Mouse (Mus musculus) liver, embryonic 13.5 days (tissue): ENCODE results near the gene Mrpl21. TPM values are rescaled to one million over a fixed set of nuclear protein-coding genes. Genes with fewer than 3 reads are reported as not detected.

Source experiments
- ATAC-seq: fragments of 200-750 bp; cut with Nextera tagmentation; 2 replicates; pipeline ENCODE4 v1.8.0; 2017; ENCODE audit warnings: low read depth, mild to moderate bottlenecking, moderate number of reproducible peaks, moderate library complexity
- DNase-seq: peaks from one replicate; pipeline ENCODE4 v3.0.0; 2022
- H3K27ac ChIP-seq: fragments of 300-500 bp; sonication (generic); 2 replicates; pipeline ENCODE4 v1.5.1; 2015; ENCODE audit warnings: moderate library complexity, mild to moderate bottlenecking, inconsistent platforms
- H3K27me3 ChIP-seq: fragments of 300-500 bp; sonication (generic); 2 replicates; pipeline ENCODE4 v1.6.1; 2015; ENCODE audit warnings: mild to moderate bottlenecking, inconsistent platforms
- H3K36me3 ChIP-seq: fragments of 300-500 bp; sonication (generic); 2 replicates; pipeline ENCODE4 v1.6.1; 2015; ENCODE audit warnings: mild to moderate bottlenecking, inconsistent platforms
- H3K4me1 ChIP-seq: fragments of 300-500 bp; sonication (generic); replicated peaks from 2 replicates; pipeline ENCODE4 v1.6.1; 2015; ENCODE audit warnings: inconsistent platforms
- H3K4me2 ChIP-seq: fragments of 300-500 bp; sonication (generic); 2 replicates; pipeline ENCODE4 v1.6.1; 2015; ENCODE audit warnings: inconsistent platforms, mild to moderate bottlenecking, moderate library complexity
- H3K4me3 ChIP-seq: fragments of 300-500 bp; sonication (generic); replicated peaks from 2 replicates; pipeline ENCODE4 v1.5.1; 2015; ENCODE audit warnings: mild to moderate bottlenecking, inconsistent platforms
- H3K9ac ChIP-seq: fragments of 300-500 bp; sonication (generic); 2 replicates; pipeline ENCODE4 v1.6.1; 2015; ENCODE audit warnings: mild to moderate bottlenecking, inconsistent platforms
- H3K9me3 ChIP-seq: fragments of 300-500 bp; sonication (generic); replicated peaks from 2 replicates; pipeline ENCODE4 v1.6.1; 2016; ENCODE audit warnings: inconsistent platforms
- WGBS: fragments of 180-500 bp; shearing (Covaris S2); methylation state at CpG from one replicate; pipeline ENCODE4 v1.1.7; 2015; ENCODE audit not compliant: insufficient replicate concordance; 5-methylcytosine and 5-hydroxymethylcytosine counted together
- polyA plus RNA-seq: library from polyadenylated mRNA; unstranded; fragments of >200 nt; fragmentation: Nextera tagmentation; extraction: Ambion mirVana; gene quantifications from 2 replicates; pipeline ENCODE4 v1.2.1, GENCODE M21; 2015

Mrpl21 gene
- polyA plus RNA-seq, 1 experiment from 2014 or later = 85.4 TPM

GRCm38 (mm10) chr19:3324931-3325711, 42.4 kb downstream of the Mrpl21 start:
- ATAC-seq = peak; percentile 56

GRCm38 (mm10) chr19:3325771-3326478, 43.2 kb downstream of the Mrpl21 start:
- Histone ChIP-seq H3K4me2 (peak overlapping the region; percentile 99), H3K4me1 (peaks cover 79% of the 10 kb centered on the region), H3K36me3 (no peaks in the 10 kb centered on the region), H3K9ac (peak overlapping the region; percentile 66), H3K27ac (peak overlapping the region; percentile 90), H3K4me3 (peak overlapping the region; percentile 70), H3K9me3 (no peaks in the 10 kb centered on the region), H3K27me3 (no peaks in the 10 kb centered on the region)
- ATAC-seq (no peak), DNase-seq (no peak)
- 47% methylated on average over 15 of the region's 15 CpGs for WGBS

More at GRCm38 (mm10) chr19:3324931-3325711, 42.4 kb downstream of the Mrpl21 start:
- Histone ChIP-seq H3K27ac (peak overlapping the region; percentile 90), H3K4me2 (peak overlapping the region; percentile 99), H3K4me3 (peak overlapping the region; percentile 70), H3K4me1 (peaks cover 81% of the 10 kb centered on the region), H3K36me3 (no peaks in the 10 kb centered on the region), H3K9me3 (no peaks in the 10 kb centered on the region), H3K27me3 (no peaks in the 10 kb centered on the region), H3K9ac (peak overlapping the region; percentile 78)
- WGBS = under 1% methylated on average over 59 of the region's 59 CpGs
- peak; percentile 88 for DNase-seq

- no peaks in the 10 kb centered on the region for H3K36me3 ChIP-seq
- no peaks in the 10 kb centered on the region for H3K27me3 ChIP-seq
- peak overlapping the region; percentile 90; the same call in 1 of the 2 replicates for H3K27ac ChIP-seq
- no peak for DNase-seq
- no peak for ATAC-seq
- H3K9ac ChIP-seq = no peak overlapping the region
- H3K4me1 ChIP-seq = peaks cover 75% of the 10 kb centered on the region
- H3K4me2 ChIP-seq = no peak overlapping the region
- 80% methylated on average over 12 of the region's 12 CpGs for WGBS
- no peaks in the 10 kb centered on the region for H3K9me3 ChIP-seq
- 0 out of 2 replicates have a peak overlapping the region, but pooled peaks have one; percentile 70 for H3K4me3 ChIP-seq
These were observed 43.9 kb downstream of the Mrpl21 start for GRCm38 (mm10) chr19:3326479-3327047.

GRCm38 (mm10) chr19:3333247-3333646, 50.5 kb downstream of the Mrpl21 start:
- ATAC-seq = no peak

GRCm38 (mm10) chr19:3333694-3334515, 51.2 kb downstream of the Mrpl21 start:
- Histone ChIP-seq H3K4me1 (peaks cover 51% of the 10 kb centered on the region), H3K27me3 (no peaks in the 10 kb centered on the region), H3K4me3 (peak overlapping the region; percentile 25; the same call in 1 of the 2 replicates), H3K36me3 (no peaks in the 10 kb centered on the region), H3K9me3 (no peaks in the 10 kb centered on the region), H3K27ac (peak overlapping the region; percentile 85), H3K4me2 (peak overlapping the region; percentile 59), H3K9ac (peak overlapping the region; percentile 59)
- ATAC-seq (peak; percentile 63), DNase-seq (peak; percentile 42)
- WGBS = 54% methylated on average over 17 of the region's 17 CpGs

More at GRCm38 (mm10) chr19:3333247-3333646, 50.5 kb downstream of the Mrpl21 start:
- H3K4me2 ChIP-seq = no peak overlapping the region
- no peaks in the 10 kb centered on the region for H3K9me3 ChIP-seq
- no peak for DNase-seq
- 56% methylated on average over 6 of the region's 6 CpGs for WGBS
- no peak overlapping the region for H3K4me3 ChIP-seq
- 0 out of 2 replicates have a peak overlapping the region, but pooled peaks have one; percentile 85 for H3K27ac ChIP-seq
- no peaks in the 10 kb centered on the region for H3K27me3 ChIP-seq
- no peak overlapping the region for H3K9ac ChIP-seq
- no peaks in the 10 kb centered on the region for H3K36me3 ChIP-seq
- peaks cover 58% of the 10 kb centered on the region for H3K4me1 ChIP-seq

- ATAC-seq (peak; percentile 83), DNase-seq (peak; percentile 20)
- 7% methylated on average over 4 of the region's 4 CpGs for WGBS
- H3K36me3 ChIP-seq = no peaks in the 10 kb centered on the region
- H3K9me3 ChIP-seq = no peaks in the 10 kb centered on the region
- H3K4me2 ChIP-seq = peak overlapping the region; percentile 59
- peaks cover 48% of the 10 kb centered on the region for H3K4me1 ChIP-seq
- H3K27me3 ChIP-seq = no peaks in the 10 kb centered on the region
- H3K9ac ChIP-seq = peak overlapping the region; percentile 59
- H3K4me3 ChIP-seq = peak overlapping the region; percentile 25; the same call in 1 of the 2 replicates
- peak overlapping the region; percentile 85 for H3K27ac ChIP-seq
These were observed 51.8 kb downstream of the Mrpl21 start for GRCm38 (mm10) chr19:3334550-3334949.

- DNase-seq = no peak
- H3K9me3 ChIP-seq = no peaks in the 10 kb centered on the region
- H3K4me2 ChIP-seq = no peak overlapping the region
- H3K4me3 ChIP-seq = no peak overlapping the region
- no peak for ATAC-seq
- H3K4me1 ChIP-seq = peaks cover 42% of the 10 kb centered on the region
- H3K36me3 ChIP-seq = no peaks in the 10 kb centered on the region
- H3K9ac ChIP-seq = no peak overlapping the region
- H3K27me3 ChIP-seq = no peaks in the 10 kb centered on the region
- no peak overlapping the region for H3K27ac ChIP-seq
- WGBS = 48% methylated on average over 1 of the region's 1 CpGs
These were observed 53.2 kb downstream of the Mrpl21 start for GRCm38 (mm10) chr19:3335917-3336316.

GRCm38 (mm10) chr19:3336485-3337255, 54.0 kb downstream of the Mrpl21 start:
- WGBS = 68% methylated on average over 8 of the region's 8 CpGs
- no peak for DNase-seq
- no peaks in the 10 kb centered on the region for H3K36me3 ChIP-seq

GRCm38 (mm10) chr19:3339187-3339586, 56.5 kb downstream of the Mrpl21 start:
- Histone ChIP-seq H3K4me2 (no peak overlapping the region), H3K27ac (no peak overlapping the region), H3K4me1 (peaks cover 25% of the 10 kb centered on the region), H3K9me3 (no peaks in the 10 kb centered on the region), H3K27me3 (no peaks in the 10 kb centered on the region), H3K36me3 (no peaks in the 10 kb centered on the region), H3K4me3 (no peak overlapping the region), H3K9ac (no peak overlapping the region)
- DNase-seq (no peak), ATAC-seq (no peak)
- 68% methylated on average over 8 of the region's 8 CpGs for WGBS

More at GRCm38 (mm10) chr19:3336485-3337255, 54.0 kb downstream of the Mrpl21 start:
- Histone ChIP-seq H3K27me3 (no peaks in the 10 kb centered on the region), H3K9ac (no peak overlapping the region), H3K27ac (no peak overlapping the region), H3K9me3 (no peaks in the 10 kb centered on the region), H3K4me1 (peaks cover 41% of the 10 kb centered on the region), H3K4me3 (no peak overlapping the region), H3K4me2 (no peak overlapping the region)
- no peak for ATAC-seq

GRCm38 (mm10) chr19:3341021-3341420, 58.3 kb downstream of the Mrpl21 start:
- WGBS = 33% methylated on average over 3 of the region's 3 CpGs
- Histone ChIP-seq H3K27ac (no peak overlapping the region), H3K9me3 (no peaks in the 10 kb centered on the region), H3K9ac (no peak overlapping the region), H3K4me1 (peaks cover 7% of the 10 kb centered on the region), H3K27me3 (no peaks in the 10 kb centered on the region), H3K4me2 (no peak overlapping the region), H3K4me3 (no peak overlapping the region), H3K36me3 (no peaks in the 10 kb centered on the region)
- no peak for ATAC-seq
- no peak for DNase-seq
